Mouse (Mus musculus) forebrain, embryonic 10.5 days (tissue): ENCODE data around the gene Tlr5. TPM values are rescaled to one million over a fixed set of nuclear protein-coding genes. Genes with fewer than 3 reads are reported as not detected.

Source experiments
- DNase-seq: peaks from one replicate; pipeline ENCODE4 v3.0.0-alpha.2; 2017; ENCODE audit warnings: low spot score; ENCODE audit errors: extremely low spot score
- H3K27ac ChIP-seq: fragments of 300-500 bp; sonication (generic); 2 replicates; pipeline ENCODE4 v1.5.1; 2016; ENCODE audit warnings: mild to moderate bottlenecking
- H3K27me3 ChIP-seq: fragments of 300-500 bp; sonication (generic); 2 replicates; pipeline ENCODE4 v1.6.1; 2016; ENCODE audit warnings: mild to moderate bottlenecking; ENCODE audit not compliant: poor library complexity, severe bottlenecking
- H3K36me3 ChIP-seq: fragments of 300-500 bp; sonication (generic); replicated peaks from 2 replicates; pipeline ENCODE4 v1.6.1; 2016; ENCODE audit warnings: mild to moderate bottlenecking, moderate library complexity
- H3K4me1 ChIP-seq: fragments of 300-500 bp; sonication (generic); 2 replicates; pipeline ENCODE4 v1.6.1; 2016
- H3K4me3 ChIP-seq: fragments of 300-500 bp; sonication (generic); 2 replicates; pipeline ENCODE4 v1.5.1; 2016; ENCODE audit warnings: mild to moderate bottlenecking, moderate library complexity
- H3K9me3 ChIP-seq: fragments of 300-500 bp; sonication (generic); 2 replicates; pipeline ENCODE4 v1.6.1; 2016; ENCODE audit warnings: mild to moderate bottlenecking, moderate library complexity
- WGBS: fragments of 180-500 bp; shearing (Covaris S2); methylation state at CpG from one replicate; pipeline ENCODE4 v1.1.7; 2016; 5-methylcytosine and 5-hydroxymethylcytosine counted together
- polyA plus RNA-seq: library from polyadenylated mRNA; unstranded; fragments of >200 nt; fragmentation: Nextera tagmentation; extraction: Ambion mirVana; gene quantifications from 2 replicates; pipeline ENCODE4 v1.2.1, GENCODE M21; 2016

Tlr5 gene
- polyA plus RNA-seq, 1 experiment from 2014 or later: 0.45 TPM

DNA sequence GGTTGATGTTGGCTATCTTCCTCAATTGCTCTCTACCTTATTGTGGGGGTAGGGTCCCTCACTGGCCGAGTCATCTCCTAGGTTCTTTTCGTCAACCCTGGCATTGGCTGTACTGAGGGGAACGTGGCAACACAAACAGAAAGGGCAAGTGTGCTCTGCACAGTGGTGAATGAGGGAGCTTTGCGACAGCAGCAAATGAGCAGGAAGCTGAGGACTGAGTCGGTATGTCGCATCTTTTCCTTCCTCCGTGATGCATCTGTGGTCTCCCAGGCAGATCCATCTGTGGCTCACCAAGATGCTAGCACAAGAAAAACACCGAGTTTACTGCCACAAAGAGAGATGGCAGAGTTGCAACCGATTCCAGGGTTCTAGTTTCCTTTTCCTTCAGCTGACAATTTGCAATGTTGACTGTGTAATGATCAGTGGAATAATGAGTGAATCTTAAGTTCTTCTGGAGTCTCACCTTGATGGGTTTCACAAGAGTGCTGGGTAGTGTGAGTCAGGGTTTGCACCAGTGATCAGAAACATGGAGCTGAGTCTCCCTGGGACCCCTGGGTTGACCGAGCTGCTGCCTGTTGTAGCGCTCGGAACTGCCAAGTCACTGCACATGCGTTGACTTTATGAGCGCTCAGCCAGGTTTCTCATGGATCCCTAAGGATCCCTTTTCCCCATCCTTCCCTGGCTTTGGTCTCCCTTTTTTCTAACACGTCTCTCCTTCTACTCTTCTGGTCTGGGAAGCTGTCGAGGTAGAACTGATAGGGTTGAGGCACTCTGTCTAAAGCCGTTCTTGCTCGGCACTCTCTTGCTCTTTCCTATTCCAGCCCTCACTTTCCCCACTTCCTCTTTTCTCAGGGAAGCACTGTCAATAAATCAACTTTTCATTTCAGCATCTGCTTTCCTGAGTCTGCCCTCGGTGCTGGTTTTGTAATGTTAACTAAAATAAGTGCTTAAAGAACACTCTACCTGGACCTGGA lies 26.4 kb upstream of the Tlr5 start:
- DNase-seq: no peak
- no peaks in the 10 kb centered on the region for H3K4me1 ChIP-seq
- H3K4me3 ChIP-seq: no peak overlapping the region
- no peaks in the 10 kb centered on the region for H3K27me3 ChIP-seq
- peaks cover 3% of the 10 kb centered on the region; the same call in 1 of the 2 replicates for H3K9me3 ChIP-seq
- no peak overlapping the region for H3K27ac ChIP-seq
- no peaks in the 10 kb centered on the region for H3K36me3 ChIP-seq
- 89% methylated on average over 19 of the region's 19 CpGs for WGBS

DNA sequence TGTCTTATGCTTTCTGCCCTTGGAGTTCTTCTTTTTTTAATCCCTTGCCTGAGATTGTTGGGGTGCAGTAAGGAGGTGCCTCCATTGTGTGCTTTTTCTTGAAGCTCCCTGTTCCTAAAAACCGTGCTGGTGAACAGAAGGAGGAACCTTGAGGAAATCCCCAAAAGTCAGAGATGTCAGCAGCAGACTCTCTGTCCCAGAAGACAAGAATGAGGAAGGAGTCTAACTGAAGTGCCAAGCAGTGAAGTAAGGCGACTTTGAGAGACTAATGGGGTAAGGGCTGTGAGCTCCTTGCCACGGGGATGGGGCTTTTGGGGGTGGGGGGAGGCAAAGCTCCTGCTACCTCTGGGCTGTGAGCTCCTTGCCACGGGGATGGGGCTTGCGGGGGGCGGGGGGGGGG lies 19.1 kb upstream of the Tlr5 start:
- peaks cover 3% of the 10 kb centered on the region; the same call in 1 of the 2 replicates for H3K9me3 ChIP-seq
- H3K27me3 ChIP-seq: no peaks in the 10 kb centered on the region
- H3K27ac ChIP-seq: no peak overlapping the region
- H3K4me3 ChIP-seq: no peak overlapping the region
- 46% methylated on average over 6 of the region's 6 CpGs for WGBS
- no peaks in the 10 kb centered on the region for H3K36me3 ChIP-seq
- H3K4me1 ChIP-seq: peaks cover 8% of the 10 kb centered on the region
- DNase-seq: no peak

DNA sequence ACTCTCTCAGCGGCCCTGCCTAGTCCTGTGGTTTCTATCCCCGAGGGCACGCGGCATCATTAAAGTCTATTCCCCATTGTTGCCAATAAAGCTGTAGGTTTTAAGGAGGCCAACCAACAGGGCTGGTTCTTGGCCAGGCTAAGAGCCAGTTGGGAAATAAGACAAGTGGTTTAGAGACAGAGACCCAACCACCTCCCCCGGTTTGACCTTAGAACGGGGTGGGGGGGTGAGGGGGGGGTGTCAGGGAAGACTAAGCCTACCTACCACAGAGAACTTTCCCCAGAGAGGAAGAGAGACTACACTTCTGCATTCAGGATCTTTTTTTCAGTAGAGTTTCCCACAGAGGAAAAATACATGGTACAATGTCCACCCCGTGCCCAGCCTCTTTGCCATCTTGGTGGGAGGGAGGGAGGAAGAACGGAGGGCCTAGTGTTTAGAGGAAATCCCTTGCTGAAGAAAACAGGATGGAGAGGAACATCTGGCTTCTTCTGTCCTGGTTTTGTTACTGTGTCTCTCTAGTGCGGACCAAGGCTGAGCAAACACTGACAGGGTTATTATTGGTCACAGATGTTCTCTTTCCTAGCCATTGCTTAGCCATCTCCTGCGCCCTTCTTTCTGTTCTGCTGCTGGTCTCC lies 17.0 kb upstream of the Tlr5 start:
- H3K36me3 ChIP-seq: no peaks in the 10 kb centered on the region
- no peak overlapping the region for H3K4me3 ChIP-seq
- H3K27ac ChIP-seq: no peak overlapping the region
- peaks cover 2% of the 10 kb centered on the region; the same call in 1 of the 2 replicates for H3K9me3 ChIP-seq
- H3K27me3 ChIP-seq: no peaks in the 10 kb centered on the region
- WGBS: 54% methylated on average over 10 of the region's 10 CpGs
- no peak for DNase-seq
- H3K4me1 ChIP-seq: peaks cover 8% of the 10 kb centered on the region

DNA sequence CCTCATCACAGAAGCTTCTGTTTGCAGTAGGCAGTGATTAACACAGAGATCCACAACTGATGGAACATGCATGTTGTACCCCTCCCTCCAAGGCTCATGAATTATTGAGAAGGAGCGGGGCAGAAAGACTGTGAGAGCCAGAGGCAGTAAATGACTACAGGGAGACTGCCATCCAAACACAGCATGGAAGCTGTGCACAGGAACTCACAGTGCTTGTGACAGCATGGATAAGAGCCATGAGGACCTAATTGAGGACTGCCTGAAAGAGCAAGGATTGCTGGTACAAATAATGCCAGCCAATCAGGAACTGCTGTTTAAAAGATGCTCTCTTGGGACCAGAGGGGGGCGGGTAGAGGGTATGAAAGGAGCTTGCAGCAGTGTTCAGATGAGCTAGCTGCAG lies 12.7 kb upstream of the Tlr5 start:
- H3K27me3 ChIP-seq: no peaks in the 10 kb centered on the region
- no peak for DNase-seq
- no peak overlapping the region for H3K27ac ChIP-seq
- no peaks in the 10 kb centered on the region for H3K36me3 ChIP-seq
- no peak overlapping the region for H3K4me3 ChIP-seq
- peaks cover 8% of the 10 kb centered on the region for H3K4me1 ChIP-seq
- 84% methylated on average over 2 of the region's 2 CpGs for WGBS
- no peaks in the 10 kb centered on the region for H3K9me3 ChIP-seq

DNA sequence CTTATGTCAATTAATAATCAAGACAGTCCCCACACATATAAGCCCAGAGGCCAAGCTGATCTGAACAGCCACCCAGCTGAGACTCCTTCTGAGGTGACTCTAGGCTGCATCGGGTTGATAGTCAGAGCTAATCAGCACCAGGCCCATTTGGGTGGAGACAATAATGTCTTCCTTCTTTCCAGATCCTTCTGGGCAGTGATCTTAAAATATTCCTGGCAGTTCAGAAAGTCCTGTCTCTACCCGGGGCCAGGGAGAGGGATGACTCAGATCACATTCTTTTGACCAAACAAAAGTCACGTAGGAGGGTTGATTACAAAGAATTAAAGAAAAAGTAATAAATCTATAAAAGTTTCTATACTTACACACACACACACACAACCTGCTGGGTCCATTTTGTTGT lies 10.7 kb upstream of the Tlr5 start:
- DNase-seq: no peak
- H3K4me1 ChIP-seq: no peaks in the 10 kb centered on the region
- H3K4me3 ChIP-seq: no peak overlapping the region
- 92% methylated on average over 3 of the region's 3 CpGs for WGBS
- no peaks in the 10 kb centered on the region for H3K27me3 ChIP-seq
- H3K27ac ChIP-seq: no peak overlapping the region
- H3K9me3 ChIP-seq: no peaks in the 10 kb centered on the region
- no peaks in the 10 kb centered on the region for H3K36me3 ChIP-seq

DNA sequence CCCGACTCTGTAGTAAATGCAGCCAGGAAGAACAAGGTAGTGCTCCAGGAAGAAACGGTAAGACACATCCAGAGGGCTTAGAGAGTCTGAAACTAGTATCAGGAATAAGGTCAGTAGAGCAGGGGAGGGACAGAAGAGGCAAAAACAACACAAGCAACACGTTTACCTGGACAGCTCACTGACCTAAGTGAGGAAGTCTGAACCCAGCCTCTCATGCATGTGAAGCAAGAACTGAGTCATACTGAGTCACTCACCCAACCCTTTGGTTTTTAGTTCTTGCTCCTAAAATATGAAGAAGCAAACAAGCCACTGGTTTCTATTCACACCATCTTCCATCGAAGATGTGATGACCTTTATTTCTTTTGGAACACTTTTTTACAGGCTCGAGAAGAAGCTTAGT lies 9.9 kb upstream of the Tlr5 start:
- H3K27me3 ChIP-seq: no peaks in the 10 kb centered on the region
- 80% methylated on average over 5 of the region's 5 CpGs for WGBS
- DNase-seq: no peak

DNA sequence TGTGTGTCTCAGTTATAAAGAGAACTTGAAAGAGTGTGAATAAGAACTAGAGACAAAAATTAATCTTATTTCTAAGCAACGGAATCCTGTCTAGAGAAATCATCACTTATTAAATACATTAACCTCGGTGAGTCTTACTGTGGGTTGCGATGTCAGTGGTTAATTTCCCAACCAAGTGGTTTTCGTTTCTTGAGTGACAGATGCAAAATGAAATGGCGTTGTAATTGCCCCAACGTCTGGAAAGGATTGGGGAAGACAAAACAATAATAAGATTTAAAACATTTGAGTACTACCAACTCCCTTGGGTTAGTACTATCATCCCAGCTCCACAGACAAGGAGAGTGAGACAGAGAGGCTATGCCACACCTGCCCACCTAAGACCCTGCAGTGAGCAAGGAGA lies 9.0 kb upstream of the Tlr5 start:
- H3K4me3 ChIP-seq: no peak overlapping the region
- no peaks in the 10 kb centered on the region for H3K4me1 ChIP-seq
- WGBS: 89% methylated on average over 6 of the region's 6 CpGs
- no peak for DNase-seq
- H3K27me3 ChIP-seq: no peaks in the 10 kb centered on the region
- no peaks in the 10 kb centered on the region for H3K9me3 ChIP-seq
- H3K36me3 ChIP-seq: no peaks in the 10 kb centered on the region
- H3K27ac ChIP-seq: no peak overlapping the region

More for the DNA sequence above, 9.9 kb upstream of the Tlr5 start:
- H3K36me3 ChIP-seq: no peaks in the 10 kb centered on the region
- no peak overlapping the region for H3K4me3 ChIP-seq
- H3K4me1 ChIP-seq: no peaks in the 10 kb centered on the region
- no peaks in the 10 kb centered on the region for H3K9me3 ChIP-seq
- H3K27ac ChIP-seq: no peak overlapping the region

DNA sequence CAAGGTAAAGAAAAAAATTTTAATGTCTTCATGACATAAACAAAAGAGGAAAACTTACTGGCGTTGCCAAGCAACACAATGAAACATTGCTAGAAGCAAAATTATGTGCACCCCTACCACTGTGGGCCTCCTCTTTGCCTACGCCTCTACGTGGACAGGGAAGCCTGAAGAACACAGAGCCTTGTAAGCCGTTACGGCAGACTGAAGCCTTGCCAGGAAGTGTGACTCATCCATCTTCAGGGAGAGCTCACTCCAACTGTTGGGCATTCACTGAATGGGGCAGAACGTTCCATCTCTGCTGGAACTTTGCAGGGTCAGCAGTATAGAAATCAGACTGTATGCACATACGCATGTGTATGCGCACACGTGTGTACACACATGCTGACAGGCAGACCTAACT lies 3.3 kb upstream of the Tlr5 start:
- peaks cover 34% of the 10 kb centered on the region for H3K4me1 ChIP-seq
- DNase-seq: no peak
- no peaks in the 10 kb centered on the region for H3K36me3 ChIP-seq
- H3K4me3 ChIP-seq: no peak overlapping the region
- peaks cover 35% of the 10 kb centered on the region for H3K27me3 ChIP-seq
- H3K9me3 ChIP-seq: no peaks in the 10 kb centered on the region
- 88% methylated on average over 9 of the region's 9 CpGs for WGBS
- H3K27ac ChIP-seq: no peak overlapping the region

DNA sequence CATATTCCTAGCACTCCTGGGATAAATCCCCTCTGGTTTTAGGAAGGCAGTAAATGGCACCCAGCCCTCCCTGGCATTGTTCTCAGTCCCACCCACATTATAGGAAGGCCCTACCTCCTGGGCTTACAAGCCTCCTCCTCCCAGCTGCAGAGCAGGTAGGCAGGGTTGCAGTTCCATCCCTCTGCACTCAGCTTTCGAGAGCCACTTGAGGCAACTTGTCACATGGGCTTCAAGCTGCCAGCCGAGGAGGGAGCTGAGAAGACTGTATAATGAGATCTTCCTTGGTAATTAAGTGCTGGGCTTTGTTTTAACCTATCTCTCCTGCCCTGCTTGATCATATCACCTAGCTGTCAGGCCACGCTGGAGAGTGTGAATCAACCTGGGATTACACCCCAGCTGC lies 1.4 kb upstream of the Tlr5 start:
- Histone ChIP-seq H3K27ac (no peak overlapping the region), H3K4me3 (no peak overlapping the region), H3K36me3 (no peaks in the 10 kb centered on the region), H3K9me3 (no peaks in the 10 kb centered on the region), H3K4me1 (peaks cover 38% of the 10 kb centered on the region), H3K27me3 (peaks cover 54% of the 10 kb centered on the region)
- no peak for DNase-seq
- WGBS: 29% methylated on average over 3 of the region's 3 CpGs

DNA sequence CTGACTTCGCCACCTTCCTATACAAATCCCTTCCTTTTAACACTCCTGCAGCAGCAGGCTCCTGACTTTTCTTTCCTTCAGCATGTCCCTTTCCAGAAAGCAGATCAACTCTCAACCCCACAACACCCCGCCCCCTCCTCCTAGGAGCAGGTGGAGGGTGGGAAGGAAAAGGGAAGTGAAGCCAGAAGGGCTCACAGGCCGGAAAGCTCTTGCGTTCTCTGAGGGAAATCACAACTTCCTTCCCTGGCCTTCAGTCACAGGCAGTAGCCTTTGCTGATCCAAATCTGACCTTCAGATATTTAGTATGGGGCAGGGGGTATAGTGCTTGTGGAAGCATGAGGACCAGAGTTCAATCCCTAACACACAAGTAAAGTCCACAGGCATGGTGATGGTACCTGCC lies 921 bp upstream of the Tlr5 start:
- H3K27me3 ChIP-seq: peaks cover 59% of the 10 kb centered on the region
- DNase-seq: no peak
- WGBS: 76% methylated on average over 4 of the region's 4 CpGs

DNA sequence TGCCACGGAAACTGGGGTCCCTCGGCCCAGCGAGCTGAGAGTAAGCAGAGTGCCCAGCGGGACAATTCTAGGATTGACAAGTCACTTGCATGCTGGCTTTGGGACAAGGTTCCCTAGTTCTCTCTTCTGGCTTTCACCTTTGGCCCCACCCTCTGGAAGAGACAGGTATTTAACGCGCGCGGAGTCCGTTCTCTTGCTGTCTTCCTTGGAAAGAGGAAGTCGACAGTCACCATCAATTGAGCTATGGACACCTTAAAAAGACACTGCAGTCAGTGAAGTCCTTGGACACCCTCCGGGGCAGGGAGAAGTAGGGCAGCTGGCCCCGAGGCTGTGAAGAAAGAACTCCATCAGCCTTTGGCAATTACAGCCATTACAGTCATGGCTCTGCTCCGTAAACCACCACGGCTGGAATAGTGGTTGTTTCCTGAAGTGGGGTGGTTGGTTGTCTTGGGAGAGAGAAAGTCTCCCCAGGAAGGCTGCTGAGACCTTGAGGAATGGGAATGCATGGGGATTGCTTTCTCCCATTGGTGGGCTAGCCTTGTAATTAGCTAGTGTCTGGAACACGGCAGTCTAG lies 546 bp downstream of the Tlr5 start:
- Histone ChIP-seq H3K36me3 (no peaks in the 10 kb centered on the region), H3K4me3 (peak overlapping the region; percentile 57), H3K4me1 (peaks cover 53% of the 10 kb centered on the region), H3K27ac (peak overlapping the region; percentile 80), H3K9me3 (no peaks in the 10 kb centered on the region), H3K27me3 (peaks cover 67% of the 10 kb centered on the region)
- DNase-seq: no peak
- WGBS: 22% methylated on average over 15 of the region's 15 CpGs

More for the DNA sequence above, 921 bp upstream of the Tlr5 start:
- Histone ChIP-seq H3K36me3 (no peaks in the 10 kb centered on the region), H3K4me1 (peaks cover 40% of the 10 kb centered on the region), H3K4me3 (no peak overlapping the region), H3K27ac (no peak overlapping the region), H3K9me3 (no peaks in the 10 kb centered on the region)

DNA sequence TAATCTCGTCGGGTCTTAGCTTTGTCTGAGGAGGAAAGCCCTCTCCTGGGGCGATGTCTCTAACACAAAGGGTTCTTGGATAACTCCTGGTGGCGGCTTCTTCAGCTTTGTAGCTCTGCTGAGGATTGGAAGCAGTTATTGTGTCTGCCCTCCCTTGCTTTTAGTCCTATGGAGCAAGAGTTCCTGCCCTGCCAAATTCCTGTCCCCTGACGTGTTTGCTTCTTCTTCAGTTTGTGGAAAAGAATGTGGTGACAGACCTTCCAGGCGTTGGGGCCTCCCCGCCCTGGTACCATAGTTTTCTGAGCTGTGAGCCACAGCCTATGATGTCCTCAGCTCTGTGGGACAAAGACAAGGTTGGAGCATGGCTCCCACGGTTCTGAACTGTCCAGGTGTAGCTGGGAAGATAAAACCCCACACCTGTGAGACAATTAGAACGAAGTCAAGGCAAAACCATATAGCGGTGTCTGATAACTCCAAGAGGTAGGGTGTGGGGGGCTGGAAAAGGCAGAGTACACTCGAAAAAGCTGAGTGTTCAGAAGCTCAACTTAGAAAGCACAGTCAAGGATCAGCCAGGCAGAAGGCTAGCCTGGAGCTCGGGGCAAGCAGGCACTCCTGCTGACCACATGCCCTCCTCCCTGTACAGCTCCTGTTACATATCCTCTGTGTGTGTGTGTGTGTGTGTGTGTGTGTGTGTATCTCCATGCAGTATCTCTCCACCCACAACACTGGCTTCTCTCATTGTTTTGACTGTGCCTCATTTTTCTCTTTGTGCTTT lies 1.8 kb downstream of the Tlr5 start:
- Histone ChIP-seq H3K4me1 (peaks cover 57% of the 10 kb centered on the region), H3K36me3 (no peaks in the 10 kb centered on the region), H3K4me3 (no peak overlapping the region), H3K9me3 (no peaks in the 10 kb centered on the region), H3K27ac (no peak overlapping the region), H3K27me3 (peaks cover 80% of the 10 kb centered on the region)
- 61% methylated on average over 12 of the region's 12 CpGs for WGBS
- no peak for DNase-seq
